Mouse (Mus musculus) limb, embryonic 14.5 days (tissue): ENCODE data around the gene Myt1l. TPM values are rescaled to one million over a fixed set of nuclear protein-coding genes. Genes with fewer than 3 reads are reported as not detected.

Experiments used
- ATAC-seq: fragments of 200-750 bp; cut with Nextera tagmentation; 2 replicates; pipeline ENCODE4 v1.8.0; 2017; ENCODE audit warnings: low read depth, moderate number of reproducible peaks, moderate TSS enrichment; ENCODE audit not compliant: low FRiP score
- DNase-seq: peaks from one replicate; pipeline ENCODE4 v3.0.0-alpha.2; 2015; ENCODE audit warnings: low spot score
- H3K27ac ChIP-seq: fragments of 300-500 bp; sonication (generic); replicated peaks from 2 replicates; pipeline ENCODE4 v1.5.1; 2014; ENCODE audit warnings: low read depth, mild to moderate bottlenecking, low read length, moderate library complexity, mixed read lengths
- H3K27me3 ChIP-seq: fragments of 300-500 bp; sonication (generic); 2 replicates; pipeline ENCODE4 v1.6.1; 2014; ENCODE audit warnings: low read length, mixed read lengths; ENCODE audit not compliant: control insufficient read depth, insufficient read depth
- H3K36me3 ChIP-seq: fragments of 300-500 bp; sonication (generic); 2 replicates; pipeline ENCODE4 v1.6.1; 2014; ENCODE audit warnings: mild to moderate bottlenecking, low read length, moderate library complexity, mixed read lengths; ENCODE audit not compliant: control insufficient read depth, insufficient read depth
- H3K4me1 ChIP-seq: fragments of 300-500 bp; sonication (generic); 2 replicates; pipeline ENCODE4 v1.6.1; 2014; ENCODE audit warnings: antibody characterized with exemption, low read length, mixed read lengths; ENCODE audit not compliant: control insufficient read depth, insufficient read depth
- H3K4me2 ChIP-seq: fragments of 300-500 bp; sonication (generic); replicated peaks from 2 replicates; pipeline ENCODE4 v1.6.1; 2014; ENCODE audit warnings: low read depth, mild to moderate bottlenecking, low read length, moderate library complexity; ENCODE audit not compliant: severe bottlenecking
- H3K4me3 ChIP-seq: fragments of 300-500 bp; sonication (generic); replicated peaks from 2 replicates; pipeline ENCODE4 v1.5.1; 2014; ENCODE audit warnings: low read length
- H3K9ac ChIP-seq: fragments of 300-500 bp; sonication (generic); 2 replicates; pipeline ENCODE4 v1.6.1; 2014; ENCODE audit warnings: mild to moderate bottlenecking, low read depth, low read length, moderate library complexity; ENCODE audit not compliant: severe bottlenecking
- H3K9me3 ChIP-seq: fragments of 300-500 bp; sonication (generic); 2 replicates; pipeline ENCODE4 v1.6.1; 2016; ENCODE audit warnings: low read length; ENCODE audit not compliant: control insufficient read depth
- POLR2A ChIP-seq: fragments of 200-500 bp; IDR thresholded peaks from 2 replicates; pipeline ENCODE4 v1.8.0; 2012; ENCODE audit warnings: inconsistent platforms, mild to moderate bottlenecking, moderate library complexity, borderline replicate concordance; ENCODE audit not compliant: insufficient read depth, insufficient read length; ENCODE audit errors: extremely low read depth
- WGBS: fragments of 180-500 bp; shearing (Covaris S2); extraction: QIAGEN DNeasy Blood & Tissue Kit; methylation state at CpG from one replicate; pipeline ENCODE4 v1.1.7; 2014; 5-methylcytosine and 5-hydroxymethylcytosine counted together
- polyA plus RNA-seq, 2 experiments: library from polyadenylated mRNA; depleted of rRNA in 1 of 2; stranded (reverse) in 1 of 2; unstranded in 1 of 2; fragments of >200 nt; fragmentation: Nextera tagmentation in 1 of 2; extraction: Ambion mirVana in 1 of 2; gene quantifications; 2 replicates each; pipeline versions ENCODE4 v1.2.1 to v1.2.3; 2012 to 2014

Myt1l gene
- polyA plus RNA-seq, 2 experiments = 0.18 TPM; not detected in 1

DNA sequence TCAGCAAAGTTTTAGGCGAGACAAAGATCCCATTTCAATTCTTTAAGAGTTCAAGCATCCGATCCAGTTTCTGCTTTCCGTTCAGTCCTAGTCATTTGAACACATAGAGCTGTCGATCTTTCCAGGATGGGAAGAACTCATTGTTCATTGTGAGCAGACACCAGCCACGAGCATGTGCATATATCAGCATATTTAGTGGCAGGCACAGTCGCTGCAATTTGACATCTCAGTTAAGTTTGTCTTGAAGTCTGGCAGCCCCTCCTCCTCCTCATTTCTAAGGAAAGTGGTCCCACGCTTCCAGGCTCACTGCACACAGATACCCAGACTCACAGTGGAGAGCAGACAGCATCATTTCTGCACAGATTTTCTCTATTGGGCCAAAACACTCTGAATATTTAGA, 25.0 kb downstream of the Myt1l start:
- Histone ChIP-seq H3K4me3 (no peak overlapping the region), H3K36me3 (no peaks in the 10 kb centered on the region), H3K9ac (no peak overlapping the region), H3K9me3 (no peaks in the 10 kb centered on the region), H3K4me1 (no peaks in the 10 kb centered on the region), H3K27me3 (no peaks in the 10 kb centered on the region), H3K27ac (no peak overlapping the region), H3K4me2 (no peak overlapping the region)
- WGBS = 69% methylated on average over 7 of the region's 7 CpGs
- no peak for TF ChIP-seq POLR2A
- DNase-seq (no peak), ATAC-seq (no peak)

DNA sequence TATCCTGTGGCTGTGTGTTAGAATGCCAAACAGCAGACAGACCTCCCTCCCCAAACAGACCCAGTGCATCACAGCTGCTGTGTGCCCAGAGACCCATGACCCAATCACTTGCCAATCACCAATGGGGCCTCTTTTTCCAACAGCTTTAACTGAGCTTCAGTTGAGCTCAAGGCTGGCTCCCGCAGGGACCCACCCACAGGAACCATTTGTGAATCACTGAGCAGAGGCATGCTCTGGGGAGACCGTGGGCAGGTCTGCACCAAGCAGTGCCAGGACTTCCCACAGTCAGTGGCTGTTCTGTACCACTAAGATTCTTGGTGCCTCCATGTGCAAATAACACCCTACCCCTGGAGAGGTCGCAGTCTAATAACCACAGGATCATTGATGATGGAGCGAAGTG, 27.5 kb downstream of the Myt1l start:
- TF ChIP-seq POLR2A = no peak
- WGBS = 73% methylated on average over 4 of the region's 4 CpGs
- Histone ChIP-seq H3K4me1 (no peaks in the 10 kb centered on the region), H3K27me3 (no peaks in the 10 kb centered on the region), H3K27ac (no peak overlapping the region), H3K4me3 (no peak overlapping the region), H3K36me3 (no peaks in the 10 kb centered on the region), H3K9ac (no peak overlapping the region), H3K9me3 (no peaks in the 10 kb centered on the region), H3K4me2 (no peak overlapping the region)
- DNase-seq = no peak
- no peak for ATAC-seq

DNA sequence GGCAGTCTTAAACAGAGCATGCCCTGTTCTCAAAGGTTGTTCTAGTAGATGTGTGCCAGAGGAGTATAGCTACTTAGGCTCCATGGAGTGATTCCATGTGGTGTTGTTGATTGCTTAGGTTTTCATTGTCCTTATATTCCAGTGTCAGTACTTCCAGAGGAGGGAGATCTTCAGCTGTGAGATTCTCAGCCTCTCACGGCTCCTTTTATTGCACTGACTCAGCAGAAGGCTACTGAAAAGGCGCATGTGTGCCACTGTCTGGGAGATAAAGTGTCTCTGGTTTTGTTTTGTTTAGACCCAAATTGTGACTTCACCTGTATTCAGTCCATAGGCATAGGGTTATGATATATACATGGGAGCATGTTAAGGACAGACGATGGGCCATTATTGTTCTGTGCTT, 28.2 kb downstream of the Myt1l start:
- no peak overlapping the region for H3K27ac ChIP-seq
- ATAC-seq (no peak), DNase-seq (no peak)
- H3K4me3 ChIP-seq = no peak overlapping the region
- no peaks in the 10 kb centered on the region for H3K4me1 ChIP-seq
- no peak for TF ChIP-seq POLR2A
- H3K36me3 ChIP-seq = no peaks in the 10 kb centered on the region
- no peak overlapping the region for H3K9ac ChIP-seq
- no peaks in the 10 kb centered on the region for H3K27me3 ChIP-seq
- no peaks in the 10 kb centered on the region for H3K9me3 ChIP-seq
- 57% methylated on average over 3 of the region's 3 CpGs for WGBS
- H3K4me2 ChIP-seq = no peak overlapping the region

DNA sequence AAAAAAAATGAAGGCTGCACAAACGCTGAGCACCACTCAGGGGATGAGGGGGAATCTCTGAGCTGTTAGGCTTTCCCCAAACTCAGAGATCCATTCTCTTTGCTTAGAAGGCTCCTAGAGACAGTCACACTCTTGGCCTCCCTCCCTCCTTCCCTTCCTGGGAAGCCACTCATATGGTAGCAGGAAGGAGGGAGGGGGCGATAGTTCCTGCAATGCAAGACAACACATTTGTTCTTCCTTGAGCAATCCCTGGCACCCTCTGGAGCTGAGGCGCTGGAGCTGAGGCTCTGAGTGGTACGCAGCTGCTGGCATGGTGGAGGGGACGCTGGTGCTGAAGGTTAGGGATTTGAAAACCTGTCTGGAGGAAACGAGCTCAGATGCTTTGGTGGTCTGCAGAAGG, 28.7 kb downstream of the Myt1l start:
- Histone ChIP-seq H3K27me3 (no peaks in the 10 kb centered on the region), H3K4me2 (no peak overlapping the region), H3K9ac (no peak overlapping the region), H3K36me3 (no peaks in the 10 kb centered on the region), H3K27ac (no peak overlapping the region), H3K9me3 (no peaks in the 10 kb centered on the region), H3K4me1 (no peaks in the 10 kb centered on the region), H3K4me3 (no peak overlapping the region)
- DNase-seq (no peak), ATAC-seq (no peak)
- 56% methylated on average over 6 of the region's 6 CpGs for WGBS
- no peak for TF ChIP-seq POLR2A

DNA sequence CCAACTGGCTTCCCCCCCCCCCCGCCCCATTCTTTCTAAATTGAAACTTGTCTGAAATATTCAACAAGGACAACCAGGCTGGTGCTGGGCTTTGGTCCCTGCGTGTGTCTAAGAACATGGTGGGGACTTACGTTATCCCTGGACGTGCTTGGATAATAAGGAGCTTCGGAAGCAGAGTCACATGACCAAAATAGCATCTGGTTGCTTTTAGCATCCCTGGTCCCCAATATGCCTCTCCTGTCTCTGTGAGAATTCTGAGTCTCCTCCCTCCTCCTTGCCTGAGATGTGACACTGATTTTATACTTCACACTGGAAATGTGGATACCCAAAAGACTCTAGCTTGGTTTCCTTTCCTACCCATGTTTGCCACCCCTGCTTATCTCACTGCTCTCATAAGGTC, 31.6 kb downstream of the Myt1l start:
- Histone ChIP-seq H3K9me3 (no peaks in the 10 kb centered on the region), H3K27ac (no peak overlapping the region), H3K36me3 (no peaks in the 10 kb centered on the region), H3K4me2 (no peak overlapping the region), H3K27me3 (no peaks in the 10 kb centered on the region), H3K4me1 (no peaks in the 10 kb centered on the region), H3K9ac (no peak overlapping the region), H3K4me3 (no peak overlapping the region)
- ATAC-seq = no peak
- 70% methylated on average over 5 of the region's 5 CpGs for WGBS
- TF ChIP-seq POLR2A = no peak
- no peak for DNase-seq

DNA sequence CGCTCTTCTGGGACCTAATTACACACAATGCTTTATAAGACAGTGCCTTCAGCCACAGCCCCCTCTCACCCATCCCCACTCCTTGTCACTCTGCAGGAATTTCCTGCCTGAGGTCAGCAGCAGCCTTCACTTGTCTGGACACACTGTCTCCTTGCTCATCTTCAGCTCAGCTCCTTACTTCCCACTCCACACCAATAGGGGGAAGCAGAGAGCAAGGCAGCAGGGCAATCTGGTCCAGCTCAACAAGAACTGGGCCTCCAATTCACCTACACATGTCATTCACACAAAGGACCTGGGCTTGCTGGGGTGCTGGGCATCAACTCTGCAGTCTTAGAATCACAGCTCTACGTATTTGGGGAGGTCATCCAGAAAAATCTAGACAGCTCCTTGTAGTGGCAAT, 33.0 kb downstream of the Myt1l start:
- DNase-seq (no peak), ATAC-seq (no peak)
- no peaks in the 10 kb centered on the region for H3K36me3 ChIP-seq
- no peak for TF ChIP-seq POLR2A
- H3K27me3 ChIP-seq = no peaks in the 10 kb centered on the region
- no peak overlapping the region for H3K9ac ChIP-seq
- H3K4me3 ChIP-seq = no peak overlapping the region
- no peak overlapping the region for H3K4me2 ChIP-seq
- no peaks in the 10 kb centered on the region for H3K4me1 ChIP-seq
- H3K27ac ChIP-seq = no peak overlapping the region
- H3K9me3 ChIP-seq = no peaks in the 10 kb centered on the region
- 85% methylated on average over 2 of the region's 2 CpGs for WGBS
